ENCODE assay signal across 14 mouse cellular contexts in the genomic region with DNA sequence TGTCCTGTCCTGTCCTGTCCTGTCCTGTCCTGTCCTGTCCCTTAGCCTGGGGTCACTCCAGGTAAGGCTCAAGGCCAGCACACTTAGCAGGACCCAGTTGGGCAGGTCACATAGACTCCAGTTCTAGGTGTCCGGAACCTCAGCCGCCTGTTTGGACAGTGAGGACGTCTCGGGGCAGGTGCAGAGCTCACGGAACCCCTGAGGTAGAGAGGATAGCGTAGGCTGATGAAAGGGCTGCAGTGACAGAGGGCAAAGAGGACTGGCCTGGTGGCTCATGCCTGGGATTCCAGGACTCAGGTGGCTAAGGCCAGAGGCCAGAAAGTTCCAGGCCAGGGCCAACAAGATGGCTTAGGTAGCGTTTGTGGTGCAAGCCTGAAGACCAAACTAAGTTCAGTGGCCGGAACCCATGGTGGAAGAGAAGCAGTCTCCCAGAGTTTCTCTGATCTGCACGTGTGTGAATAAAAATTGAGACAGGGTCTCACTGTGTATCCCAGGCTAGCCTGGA. TPM values are rescaled to one million over a fixed set of nuclear protein-coding genes. Genes with fewer than 3 reads are reported as not detected.
DNase-seq lines count a peak whose midpoint lies in the region; ATAC-seq and TF ChIP-seq lines count a peak whose summit lies in the region.
"Had no signal": no experiment of that assay in that cellular context is flagged by ENCODE, and none has a peak within 500 bp of the region (broad histone marks: within the 10 kb centered on the region; RNA-seq: fewer than 3 reads in every experiment).

No protein-coding gene starts in this region.

- no peaks in the 10 kb centered on the region for H3K27me3 ChIP-seq in lung, embryonic 14.5 days (ENCODE audit: insufficient read depth, low read length)
- H3K27me3 ChIP-seq in intestine, embryonic 16.5 days (replicated peaks; ENCODE audit: control insufficient read depth, insufficient read depth, low read length), result no peaks in the 10 kb centered on the region
- no peaks in the 10 kb centered on the region for H3K27me3 ChIP-seq in myocyte (ENCODE audit: control insufficient read depth, insufficient read depth, insufficient read length)
- H3K27me3 ChIP-seq: lung, embryonic 15.5 days had no signal

- no peaks in the 10 kb centered on the region for H3K36me3 ChIP-seq in lung, embryonic 14.5 days (ENCODE audit: insufficient read depth)
- H3K36me3 ChIP-seq in intestine, embryonic 16.5 days (ENCODE audit: control insufficient read depth, insufficient read depth, low read length), result no peaks in the 10 kb centered on the region
- no peaks in the 10 kb centered on the region for H3K36me3 ChIP-seq in myocyte (ENCODE audit: control insufficient read depth, insufficient read depth)
- H3K36me3 ChIP-seq: lung, embryonic 15.5 days; midbrain, embryonic 13.5 days; neural tube, embryonic 12.5 days had no signal

- no peak overlapping the region for H3K9ac ChIP-seq in lung, embryonic 14.5 days
- peak overlapping the region; percentile 42 for H3K9ac ChIP-seq in intestine, embryonic 16.5 days (ENCODE audit: low read depth, low read length)
- H3K9ac ChIP-seq: lung, embryonic 15.5 days; midbrain, embryonic 13.5 days; neural tube, embryonic 12.5 days had no signal

- TF ChIP-seq CTCF in gastrocnemius, adult 2 months (IDR thresholded peaks at IDR 0.05), result no peak
- TF ChIP-seq CTCF in lung, embryonic 14.5 days (IDR thresholded peaks at IDR 0.05; ENCODE audit: low read depth), result no peak

- intact Hi-C loops in gastrocnemius, adult 2 months (cut with DNase I), result loop anchor here (2.0 to 5.0 kb wide), 2 partner anchors 108 to 164 kb away; no protein-coding TSS in a partner anchor
- intact Hi-C loops in gastrocnemius, postnatal 14 days (cut with DNase I; ENCODE audit: low total_unique reads), result no loop called here

- H3K4me3 ChIP-seq in gastrocnemius, adult 2 months, result peak overlapping the region; percentile 49
- H3K4me3 ChIP-seq in lung, embryonic 14.5 days (ENCODE audit: low read depth, low read length), result no peak overlapping the region
- H3K4me3 ChIP-seq in intestine, embryonic 16.5 days (ENCODE audit: low read length), result no peak overlapping the region
- peak overlapping the region; percentile 15 for H3K4me3 ChIP-seq in myocyte
- H3K4me3 ChIP-seq: lung, embryonic 15.5 days; midbrain, embryonic 13.5 days; neural tube, embryonic 12.5 days had no signal

- no peak overlapping the region for H3ac ChIP-seq in myocyte (ENCODE audit: control insufficient read depth, insufficient read length)

- ATAC-seq in lung, embryonic 14.5 days (ENCODE audit: insufficient read depth), result no peak
- ATAC-seq in intestine, embryonic 16.5 days, result no peak
- ATAC-seq: forebrain, embryonic 16.5 days; midbrain, embryonic 13.5 days had no signal

- H3K9me3 ChIP-seq in lung, embryonic 14.5 days (ENCODE audit: low read depth, low read length), result no peaks in the 10 kb centered on the region
- H3K9me3 ChIP-seq in intestine, embryonic 16.5 days (ENCODE audit: control insufficient read depth, low read length), result no peaks in the 10 kb centered on the region
- H3K9me3 ChIP-seq: lung, embryonic 15.5 days; midbrain, embryonic 13.5 days; neural tube, embryonic 12.5 days had no signal

- no peak overlapping the region for H3K4me2 ChIP-seq in lung, embryonic 14.5 days
- no peak overlapping the region for H3K4me2 ChIP-seq in intestine, embryonic 16.5 days (ENCODE audit: low read depth, low read length)
- H3K4me2 ChIP-seq in myocyte (ENCODE audit: low read depth), result peak overlapping the region; percentile 99
- H3K4me2 ChIP-seq: midbrain, embryonic 13.5 days; neural tube, embryonic 12.5 days had no signal

- no peak for TF ChIP-seq POLR2A in myocyte (IDR thresholded peaks at IDR 0.05; ENCODE audit: insufficient read length, low read depth)

- peak overlapping the region; percentile 84 for H3K27ac ChIP-seq in gastrocnemius, adult 2 months
- H3K27ac ChIP-seq in lung, embryonic 14.5 days (ENCODE audit: low read depth), result peak overlapping the region; percentile 30; the same call in 1 of the 2 replicates
- H3K27ac ChIP-seq in intestine, embryonic 16.5 days (ENCODE audit: low read length), result peak overlapping the region; percentile 62; the same call in 1 of the 2 replicates
- H3K27ac ChIP-seq: neural tube, embryonic 12.5 days had no signal

- DNase-seq in gastrocnemius, adult 2 months, result peak; percentile 47
- no peak for DNase-seq in gastrocnemius, postnatal 14 days
- DNase-seq in lung, embryonic 14.5 days, result no peak
- DNase-seq in lung, postnatal 10 days, result no peak
- no peak for DNase-seq in layer of hippocampus, postnatal 36 days
- no peak for DNase-seq in T-cell, adult 2 months (ENCODE audit: low spot score)
- DNase-seq: cerebellum, postnatal 36 days; kidney, adult 2 months had no signal

- 87% methylated on average over 9 of the region's 9 CpGs for WGBS in lung, embryonic 14.5 days
- 91% methylated on average over 9 of the region's 9 CpGs for WGBS in intestine, embryonic 16.5 days

- peaks cover 11% of the 10 kb centered on the region; the same call in 1 of the 2 replicates for H3K4me1 ChIP-seq in lung, embryonic 14.5 days (ENCODE audit: insufficient read depth)
- peaks cover 27% of the 10 kb centered on the region for H3K4me1 ChIP-seq in intestine, embryonic 16.5 days (ENCODE audit: control insufficient read depth, insufficient read depth, low read length)

- peaks cover 16% of the 10 kb centered on the region for H3K79me2 ChIP-seq in myocyte (ENCODE audit: control insufficient read depth, insufficient read depth)

TF ChIP-seq in myocyte, 11 proteins besides CTCF, POLR2A, EP300 and RAD21:
- TF ChIP-seq SRF (IDR thresholded peaks at IDR 0.05; ENCODE audit: control insufficient read depth, insufficient read length, low read depth), result no peak
- TF ChIP-seq E2F4 (IDR thresholded peaks at IDR 0.05; ENCODE audit: insufficient read depth), result no peak
- no peak for TF ChIP-seq MYOD1 (IDR thresholded peaks at IDR 0.05; ENCODE audit: control insufficient read depth in 1 of 3, insufficient read length in 2 of 3, low read depth in 2 of 3)
- no peak for TF ChIP-seq TCF3 (IDR thresholded peaks at IDR 0.05; ENCODE audit: insufficient read length, low read depth)
- no peak for TF ChIP-seq POLR2AphosphoS2 (IDR thresholded peaks at IDR 0.05; ENCODE audit: insufficient read length, low read depth)
- no peak for TF ChIP-seq REST (IDR thresholded peaks at IDR 0.05; ENCODE audit: insufficient read depth, insufficient read length)
- TF ChIP-seq CEBPB (IDR thresholded peaks at IDR 0.05; ENCODE audit: insufficient read depth, poor library complexity, severe bottlenecking), result no peak
- no peak for TF ChIP-seq USF1 (IDR thresholded peaks at IDR 0.05; ENCODE audit: low read depth)
- TF ChIP-seq MAX (IDR thresholded peaks at IDR 0.05; ENCODE audit: low read depth), result no peak
- no peak for TF ChIP-seq MYOG (IDR thresholded peaks at IDR 0.05; ENCODE audit: control insufficient read depth in 1 of 3, insufficient read depth in 1 of 3, insufficient read length in 2 of 3, low read depth in 2 of 3)
- no peak for TF ChIP-seq TCF12 (IDR thresholded peaks at IDR 0.05; ENCODE audit: insufficient read depth, poor library complexity, severe bottlenecking)

RNA-seq across cellular contexts. Expression of gene Actb, which starts 24.7 kb away (rescaled TPM):
- 100 to 1,000 TPM; 365 to 571 TPM for total RNA-seq in gastrocnemius, adult 2 months (2021)
- total RNA-seq in gastrocnemius, postnatal 14 days (2021), result 1,000 to 10,000 TPM in 1 of 2 experiments, 100 to 1,000 TPM in 1; 856 to 1,248 TPM
- polyA plus RNA-seq in lung, embryonic 14.5 days (2014; fragmentation: Nextera tagmentation; extraction: Ambion mirVana), result 16,801 and 17,929 TPM in 2 replicates
- 14,111 and 16,287 TPM in 2 replicates for polyA plus RNA-seq in intestine, embryonic 16.5 days (2015; fragmentation: Nextera tagmentation; extraction: Ambion mirVana)
- polyA plus RNA-seq in myocyte (2012; fragmentation: generic; extraction: Trizol), result 2,198 TPM
- total RNA-seq in layer of hippocampus, postnatal 36 days (2021), result 1,000 to 10,000 TPM; 3,215 to 3,370 TPM

RNA-seq across cellular contexts. Expression of gene Fscn1, which starts 28.9 kb away (rescaled TPM):
- 1 to 10 TPM; 4.4 to 7.3 TPM for total RNA-seq in gastrocnemius, adult 2 months (2021)
- total RNA-seq in gastrocnemius, postnatal 14 days (2021), result 10 to 100 TPM; 52.2 to 72.9 TPM
- 331 and 347 TPM in 2 replicates for polyA plus RNA-seq in lung, embryonic 14.5 days (2014; fragmentation: Nextera tagmentation; extraction: Ambion mirVana)
- polyA plus RNA-seq in intestine, embryonic 16.5 days (2015; fragmentation: Nextera tagmentation; extraction: Ambion mirVana), result 120 and 129 TPM in 2 replicates
- 180 TPM for polyA plus RNA-seq in myocyte (2012; fragmentation: generic; extraction: Trizol)
- total RNA-seq in layer of hippocampus, postnatal 36 days (2021), result 100 to 1,000 TPM; 185 to 194 TPM

RNA-seq across cellular contexts. Expression of gene Fbxl18, which starts 36.1 kb away (rescaled TPM):
- total RNA-seq in gastrocnemius, adult 2 months (2021), result 1 to 10 TPM; 5.8 to 6.2 TPM
- total RNA-seq in gastrocnemius, postnatal 14 days (2021), result 1 to 10 TPM; 5.8 to 7.1 TPM
- polyA plus RNA-seq in lung, embryonic 14.5 days (2014; fragmentation: Nextera tagmentation; extraction: Ambion mirVana), result 11.2 and 11.8 TPM in 2 replicates
- 7.7 and 10.3 TPM in 2 replicates for polyA plus RNA-seq in intestine, embryonic 16.5 days (2015; fragmentation: Nextera tagmentation; extraction: Ambion mirVana)
- 7.6 TPM for polyA plus RNA-seq in myocyte (2012; fragmentation: generic; extraction: Trizol)
- 10 to 100 TPM; 37.1 to 41.6 TPM for total RNA-seq in layer of hippocampus, postnatal 36 days (2021)

Comparison
In these comparisons a context has a peak if more than half of its experiments do, and no peak if none do; other contexts are left out.
1. RNA of gene Fscn1, which starts 28.9 kb away (total RNA-seq): 185 to 194 TPM in layer of hippocampus, postnatal 36 days and 52.2 to 72.9 TPM in gastrocnemius, postnatal 14 days; 4.4 to 7.3 TPM in gastrocnemius, adult 2 months; every median in the first group is over 4 times any median in the second.
2. H3K27ac ChIP-seq: peak in every context shown above with its lines; median percentile 84 in gastrocnemius, adult 2 months; 62 in intestine, embryonic 16.5 days; 30 in lung, embryonic 14.5 days.
3. H3K4me3 ChIP-seq: peak in gastrocnemius, adult 2 months (single experiment) and myocyte (single experiment); none in lung, embryonic 14.5 days (single experiment) and intestine, embryonic 16.5 days (single experiment).
4. RNA of gene Fbxl18, which starts 36.1 kb away (total RNA-seq): 37.1 to 41.6 TPM in layer of hippocampus, postnatal 36 days; 5.8 to 7.1 TPM in gastrocnemius, postnatal 14 days and 5.8 to 6.2 TPM in gastrocnemius, adult 2 months; every median in the first group is over 4 times any median in the second.